27 mouse cellular contexts compared by ENCODE assay signal in genomic region chr1:180791821-180792480, GRCm38 (mm10). TPM values are rescaled to one million over a fixed set of nuclear protein-coding genes. Genes with fewer than 3 reads are reported as not detected.
A peak's percentile ranks its signal among the peaks of the same experiment; 100 is the strongest.
DNase-seq lines count a peak whose midpoint lies in the region; ATAC-seq lines count a peak whose summit lies in the region.
"Had no signal": no experiment of that assay in that cellular context is flagged by ENCODE, and none has a peak within 500 bp of the region (broad histone marks: within the 10 kb centered on the region; RNA-seq: fewer than 3 reads in every experiment).

No protein-coding gene starts in this region.

- ATAC-seq in cerebellum, adult (ENCODE audit: insufficient number of reproducible peaks, low FRiP score, low TSS enrichment), result no peak
- ATAC-seq in megakaryocyte, adult 5-6 weeks (ENCODE audit: poor library complexity, severe bottlenecking), result no peak
- ATAC-seq: CD4-positive, CD25-positive, alpha-beta regulatory T cell, adult 4 months; forebrain, embryonic 14.5 days; lung, postnatal 0 days had no signal

- DNase-seq in cerebellum, adult 11 months, result peak; percentile 49
- DNase-seq in cerebellum, postnatal 14 days, result peak; percentile 87 to 91
- DNase-seq in ovary, postnatal 36 days (ENCODE audit: low spot score), result no peak
- no peak for DNase-seq in B cell, adult 2 months
- DNase-seq: embryo, embryonic 11 days; gastrocnemius, postnatal 14 days; kidney, adult 2 months; kidney, postnatal 36 days; liver, embryonic 13.5 days; lung, adult 18-20 months; lung, postnatal 4 days; midbrain, embryonic 14.5 days; retina, postnatal 1 day; right cerebral cortex, postnatal 14 days; thymus, postnatal 4 days had no signal

- H3K4me3 ChIP-seq in megakaryocyte, embryonic 14.5 days (replicated peaks), result peak overlapping the region; percentile 80
- H3K4me3 ChIP-seq: embryonic facial prominence, embryonic 12.5 days; heart, embryonic 15.5 days; hindbrain, embryonic 12.5 days; layer of hippocampus, adult 2 months; limb, embryonic 10.5 days; limb, embryonic 15.5 days; liver, embryonic 13.5 days had no signal

- H3K4me1 ChIP-seq in megakaryocyte, embryonic 14.5 days, result peaks cover 53% of the 10 kb centered on the region

- H3K36me3 ChIP-seq in megakaryocyte, embryonic 14.5 days (replicated peaks; ENCODE audit: low read length), result peaks cover 9% of the 10 kb centered on the region
- H3K36me3 ChIP-seq: embryonic facial prominence, embryonic 12.5 days; heart, embryonic 15.5 days; hindbrain, embryonic 12.5 days; limb, embryonic 10.5 days; limb, embryonic 15.5 days; liver, embryonic 13.5 days had no signal

- H3K27me3 ChIP-seq in megakaryocyte, embryonic 14.5 days (replicated peaks), result peaks cover 43% of the 10 kb centered on the region
- H3K27me3 ChIP-seq: embryonic facial prominence, embryonic 12.5 days; heart, embryonic 15.5 days; limb, embryonic 15.5 days had no signal

- peaks cover 17% of the 10 kb centered on the region for H3K9me3 ChIP-seq in megakaryocyte, embryonic 14.5 days
- H3K9me3 ChIP-seq: embryonic facial prominence, embryonic 12.5 days; heart, embryonic 15.5 days; hindbrain, embryonic 12.5 days; limb, embryonic 10.5 days; limb, embryonic 15.5 days; liver, embryonic 13.5 days had no signal

RNA-seq across cellular contexts. Expression of gene H3f3a, which starts 21.8 kb away (rescaled TPM):
- 752 and 2,061 TPM in 2 replicates for polyA plus RNA-seq in megakaryocyte, embryonic 14.5 days (2012; ENCODE audit: insufficient read depth, low replicate concordance)
- 3,482 and 3,921 TPM in 2 replicates for total RNA-seq in megakaryocyte, adult 5-6 weeks (2015)
- 2,689 and 3,338 TPM in 2 replicates for total RNA-seq in megakaryocyte, adult 5-6 weeks (2017)

RNA-seq across cellular contexts. Expression of gene Sde2, which starts 59.0 kb away (rescaled TPM):
- polyA plus RNA-seq in megakaryocyte, embryonic 14.5 days (2012; ENCODE audit: insufficient read depth, low replicate concordance), result 8.2 and 18.2 TPM in 2 replicates
- total RNA-seq in megakaryocyte, adult 5-6 weeks (2015), result 18.1 and 21.1 TPM in 2 replicates
- 24.8 and 34.9 TPM in 2 replicates for total RNA-seq in megakaryocyte, adult 5-6 weeks (2017)

Comparison
In these comparisons a context has a peak if more than half of its experiments do, and no peak if none do; other contexts are left out.
1. DNase-seq: peak in cerebellum, adult 11 months (single experiment) and cerebellum, postnatal 14 days (2 of 2); none in ovary, postnatal 36 days (single experiment) and B cell, adult 2 months (0 of 2).